Mouse (Mus musculus): ENCODE measurements around the gene Gsto1.
"Not testable (repeated sequence)": the region's sequence is repeated elsewhere in the genome, so short reads cannot be mapped to it uniquely, and the experiment has no call there.

Gene Gsto1

DNA sequence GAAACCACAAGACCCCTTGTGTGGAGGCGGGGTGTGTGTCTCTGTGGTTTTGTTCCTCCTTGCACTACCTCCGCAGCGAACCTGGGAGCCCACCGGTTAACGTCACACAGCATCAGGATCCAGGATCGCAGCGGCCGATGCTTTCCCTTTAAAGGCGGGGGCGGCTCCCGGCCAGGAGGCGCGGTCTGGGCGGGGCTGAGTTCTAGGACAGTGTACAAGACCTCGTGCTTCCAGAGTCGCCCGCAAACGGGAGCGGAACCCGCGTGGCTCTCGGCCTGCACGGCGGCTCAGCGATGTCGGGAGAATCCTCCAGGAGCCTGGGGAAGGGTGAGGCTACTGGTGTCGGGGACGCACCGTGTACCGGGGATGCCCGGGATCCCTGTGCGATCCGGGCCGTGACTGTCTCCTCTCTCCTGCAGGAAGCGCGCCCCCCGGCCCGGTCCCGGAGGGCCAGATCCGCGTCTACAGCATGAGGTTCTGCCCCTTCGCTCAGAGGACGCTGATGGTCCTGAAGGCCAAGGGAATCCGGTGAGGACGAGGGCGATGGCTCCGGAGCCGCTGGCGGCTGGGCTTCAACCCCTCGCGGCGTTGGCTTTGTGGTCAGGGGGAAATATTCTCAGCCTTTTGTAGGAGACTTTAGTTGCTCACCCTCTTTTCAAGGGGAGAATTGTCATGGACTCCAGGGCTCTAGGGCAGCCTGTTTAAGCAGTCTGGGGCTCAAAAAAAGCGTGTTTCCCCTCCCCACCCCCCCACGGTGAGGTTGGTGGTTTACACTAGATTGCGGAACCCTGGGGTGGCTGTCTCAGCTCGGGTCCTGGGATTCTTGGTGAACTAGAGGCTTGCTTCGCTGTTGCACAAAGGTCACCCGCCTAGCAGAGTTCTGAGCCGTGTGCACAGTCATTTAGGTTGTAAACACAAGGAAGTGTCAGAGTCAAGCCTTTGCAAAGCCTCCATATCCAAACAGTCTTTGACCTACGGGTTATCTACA lies at the start of gene Gsto1:
Gene Gsto1 (plus strand): TSS at position 175 of the 988 bp plus-strand sequence.
- peak; percentile 63 for DNase-seq (ENCODE audit: low spot score)

DNA sequence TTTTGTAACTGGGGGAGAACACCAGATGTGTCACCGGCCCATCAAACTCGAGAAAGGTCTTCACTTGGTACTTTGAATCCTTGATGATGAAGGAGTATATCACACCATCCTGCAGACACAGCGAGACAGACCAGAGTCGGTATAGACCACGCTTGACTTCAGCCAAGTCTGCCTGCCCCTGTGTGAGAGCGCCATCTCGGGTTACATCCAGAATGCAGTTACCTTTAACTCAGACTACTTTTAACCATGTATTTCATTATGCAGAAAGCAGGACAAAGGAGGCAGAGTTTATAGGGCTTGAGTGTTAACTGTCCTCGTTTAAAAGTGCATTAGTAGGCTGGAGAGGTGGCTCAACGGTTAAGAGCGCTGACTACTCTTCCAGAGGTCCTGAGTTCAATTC lies 42.7 kb upstream of the Gsto1 start:
- DNase-seq (ENCODE audit: low spot score): no peak

DNA sequence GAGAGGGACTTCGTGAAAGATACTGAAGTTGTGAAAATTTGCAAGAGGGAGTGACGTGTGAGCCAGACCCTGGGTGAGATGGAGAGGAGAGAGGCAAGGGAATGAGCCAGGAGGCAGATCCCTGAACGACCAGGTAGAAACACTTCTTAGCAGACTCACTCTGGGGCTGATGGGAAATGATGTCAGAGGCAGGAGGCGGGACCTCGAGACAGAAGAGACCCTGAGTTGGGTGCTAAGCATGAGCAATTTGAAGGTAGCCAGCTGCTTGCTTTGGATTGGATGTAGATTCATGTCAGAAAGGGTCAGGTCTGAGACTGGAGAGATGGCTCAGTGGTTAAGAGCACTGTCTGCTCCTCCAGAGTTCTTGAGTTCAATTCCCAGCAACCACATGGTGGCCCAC lies 40.0 kb upstream of the Gsto1 start:
- no peak for DNase-seq (ENCODE audit: low spot score)

DNA sequence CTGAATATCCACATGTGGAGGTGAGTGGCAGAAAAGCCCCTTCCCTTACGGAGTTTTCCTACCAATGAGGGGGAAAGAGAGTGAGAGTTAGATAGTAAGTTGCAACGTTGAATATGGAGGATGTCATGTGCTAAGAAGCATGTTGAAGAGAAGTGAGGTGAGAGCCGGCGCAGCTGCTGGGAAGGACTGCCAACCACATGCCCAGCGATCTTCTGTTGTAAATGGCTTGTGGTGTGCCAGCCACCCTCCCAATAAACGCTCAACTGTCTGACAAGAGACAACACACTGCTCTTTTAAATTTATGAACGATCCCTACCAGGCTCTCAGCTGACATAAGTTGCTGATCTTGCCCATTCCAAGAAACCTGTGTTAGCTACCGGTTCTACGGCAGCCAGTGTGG lies 37.1 kb upstream of the Gsto1 start:
- no peak for DNase-seq (ENCODE audit: low spot score)

DNA sequence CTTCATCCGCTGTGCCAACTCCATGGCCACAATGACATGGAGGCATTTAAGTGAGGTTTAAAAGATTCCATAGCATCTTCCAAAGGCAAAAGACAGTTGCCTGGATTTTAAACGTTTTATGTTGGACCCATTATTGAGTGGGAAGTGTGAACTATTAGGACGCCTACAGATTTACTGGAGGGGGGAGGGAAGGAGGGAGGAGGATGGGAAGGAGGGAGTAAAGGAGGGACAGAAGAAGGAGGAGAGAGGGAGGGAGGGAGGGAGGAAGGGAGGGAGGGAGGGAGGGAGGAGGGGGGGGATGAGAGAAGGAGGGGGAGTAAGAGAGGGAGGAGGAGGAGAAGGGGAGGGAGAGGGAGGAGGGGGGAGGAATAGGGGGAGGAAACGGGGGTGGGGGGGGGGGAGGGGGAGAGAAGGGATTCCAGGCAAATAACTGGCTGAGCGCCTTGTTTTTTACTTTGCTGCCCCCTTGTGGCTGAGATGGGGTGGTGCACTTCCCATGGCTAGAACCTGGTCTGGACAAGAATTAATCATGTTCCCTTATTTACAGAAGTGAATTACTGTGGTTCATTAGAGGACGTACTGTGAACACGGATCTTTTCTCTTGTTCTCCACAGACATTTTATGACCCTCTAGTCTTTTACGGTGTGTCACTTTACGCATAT lies 33.8 kb upstream of the Gsto1 start:
- DNase-seq (ENCODE audit: low spot score): peak; percentile 39

DNA sequence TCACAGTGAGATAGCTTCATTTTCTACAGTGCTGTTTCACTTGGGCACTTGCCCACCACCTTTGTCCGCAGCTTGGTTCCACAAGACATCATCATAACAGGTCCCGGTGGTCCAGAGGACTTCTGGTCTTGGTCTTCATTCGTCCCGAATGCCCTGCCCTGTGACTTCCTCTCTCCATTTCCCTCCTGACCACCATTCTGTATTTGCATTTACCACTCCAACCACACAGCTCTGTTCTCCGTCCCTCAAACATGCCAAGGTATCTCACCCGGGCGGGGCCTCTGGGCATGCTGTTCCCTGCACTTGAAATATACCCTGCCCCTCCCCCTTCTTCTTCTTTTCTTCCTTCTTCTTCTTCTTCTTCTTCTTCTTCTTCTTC lies 33.3 kb upstream of the Gsto1 start:
- no peak for DNase-seq (ENCODE audit: low spot score)

DNA sequence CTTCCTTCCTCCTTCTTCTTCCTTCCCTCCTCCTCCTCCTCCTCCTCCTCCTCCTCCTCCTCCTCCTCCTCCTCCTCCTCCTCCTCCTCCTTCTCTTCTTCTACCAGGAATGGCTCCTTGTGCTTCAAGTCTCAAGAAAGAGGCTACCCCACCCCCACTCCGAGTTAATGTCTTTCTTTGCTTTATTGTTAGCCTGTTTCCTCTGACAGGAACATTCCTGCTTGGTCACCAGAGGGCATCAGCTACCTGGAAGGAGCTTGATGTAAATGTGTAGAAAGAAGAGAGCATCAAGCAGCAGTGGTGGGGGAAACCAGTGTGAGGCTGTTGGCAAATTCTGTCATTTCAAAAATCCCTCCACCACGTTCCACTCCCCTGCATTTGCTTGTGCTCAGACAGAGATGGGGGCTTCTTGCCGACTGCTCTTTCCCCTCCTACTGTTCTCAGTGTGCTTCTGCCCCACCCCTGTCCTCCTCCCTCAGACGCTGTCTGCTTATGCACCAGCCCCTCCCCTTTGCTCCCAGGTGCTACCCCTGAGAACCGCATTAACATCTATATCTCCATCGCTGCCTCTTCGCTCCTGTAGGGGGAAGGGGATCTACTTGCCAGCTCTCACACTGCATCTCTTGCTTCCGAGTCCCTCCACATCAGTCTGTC lies 32.5 kb upstream of the Gsto1 start:
- no peak for DNase-seq (ENCODE audit: low spot score)

DNA sequence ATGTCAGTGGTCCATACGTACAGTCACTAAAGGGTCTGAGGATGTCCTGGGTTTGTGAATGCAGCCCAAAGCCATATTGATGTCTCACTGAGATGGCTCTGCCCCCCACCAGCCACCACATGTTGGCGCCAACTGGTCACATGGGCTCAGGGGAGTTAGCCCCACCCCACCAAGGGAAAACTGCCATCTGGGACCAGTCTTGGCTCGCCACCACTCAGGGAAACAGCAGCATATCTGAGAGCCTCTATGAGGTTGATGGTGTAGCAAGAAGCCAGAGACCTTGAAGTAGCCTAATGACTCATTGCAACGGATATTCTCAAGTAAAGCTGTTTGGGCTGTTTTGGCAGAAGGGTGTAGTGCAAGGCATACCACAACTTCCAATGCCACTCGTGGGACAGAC lies 30.7 kb upstream of the Gsto1 start:
- DNase-seq (ENCODE audit: low spot score): no peak

DNA sequence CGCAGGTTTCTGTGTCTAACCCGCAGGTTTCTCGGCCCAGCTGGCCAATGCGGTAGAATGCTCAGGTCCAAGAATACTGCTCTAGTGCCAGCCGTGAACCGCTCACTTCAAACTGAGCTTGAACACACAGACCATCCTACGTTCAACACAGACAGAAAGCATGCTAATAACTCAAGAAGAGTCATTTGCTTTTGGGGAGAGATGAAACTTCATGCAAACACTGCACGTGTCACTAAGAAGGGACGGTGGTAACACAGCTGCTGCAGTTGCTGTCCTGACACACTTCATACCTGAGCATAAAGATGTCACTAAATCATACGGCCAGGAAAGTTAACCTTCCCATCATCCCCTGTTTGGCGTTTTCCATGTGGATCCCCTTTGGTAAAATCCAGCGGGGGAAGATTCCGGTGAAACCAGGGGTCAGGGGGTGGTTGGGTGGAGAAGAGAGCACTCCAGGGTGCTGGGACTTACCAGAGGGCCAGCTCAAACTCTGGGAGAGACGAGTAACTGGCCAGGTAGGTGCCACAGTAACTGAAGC lies 24.8 kb upstream of the Gsto1 start:
- DNase-seq (ENCODE audit: low spot score): no peak

DNA sequence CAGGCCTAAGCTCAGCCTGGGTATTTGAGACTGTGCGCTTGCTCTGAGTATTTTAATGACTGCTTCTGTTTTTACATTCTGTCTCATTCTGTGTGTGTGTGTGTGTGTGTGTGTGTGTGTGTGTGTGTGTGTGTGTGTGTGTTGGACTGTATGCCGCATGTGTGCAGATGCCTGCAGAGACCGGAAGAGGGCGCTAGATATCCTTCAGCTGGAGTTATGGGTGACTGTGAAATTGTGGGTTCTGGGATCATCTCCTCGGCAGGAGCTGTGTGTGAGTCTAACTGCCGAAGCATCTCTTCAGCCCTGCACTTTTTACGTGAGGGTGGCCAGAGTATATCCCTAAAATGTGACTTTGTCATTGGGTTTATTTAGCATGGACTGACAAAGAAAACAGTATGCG lies 23.7 kb upstream of the Gsto1 start:
- DNase-seq (ENCODE audit: low spot score): no peak

DNA sequence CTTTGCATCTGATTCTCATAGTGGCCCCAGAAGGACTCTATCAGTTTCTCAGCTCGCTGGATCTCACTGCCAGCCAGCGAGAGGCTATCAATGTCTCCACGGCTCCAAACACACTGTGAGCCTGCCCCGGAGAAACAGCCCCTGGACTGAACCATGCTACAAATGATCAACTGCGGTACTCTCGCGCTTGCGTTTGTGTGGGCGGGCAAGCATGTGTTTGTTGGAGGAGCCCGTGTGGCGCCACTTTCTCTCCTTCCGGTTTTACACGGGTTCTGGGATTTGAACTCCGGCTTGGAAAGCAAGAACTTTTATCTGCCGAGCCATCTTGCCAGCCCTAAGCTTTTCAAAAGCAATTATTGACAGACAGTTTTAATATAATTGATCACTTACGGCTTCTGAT lies 22.5 kb upstream of the Gsto1 start:
- DNase-seq (ENCODE audit: low spot score): no peak

DNA sequence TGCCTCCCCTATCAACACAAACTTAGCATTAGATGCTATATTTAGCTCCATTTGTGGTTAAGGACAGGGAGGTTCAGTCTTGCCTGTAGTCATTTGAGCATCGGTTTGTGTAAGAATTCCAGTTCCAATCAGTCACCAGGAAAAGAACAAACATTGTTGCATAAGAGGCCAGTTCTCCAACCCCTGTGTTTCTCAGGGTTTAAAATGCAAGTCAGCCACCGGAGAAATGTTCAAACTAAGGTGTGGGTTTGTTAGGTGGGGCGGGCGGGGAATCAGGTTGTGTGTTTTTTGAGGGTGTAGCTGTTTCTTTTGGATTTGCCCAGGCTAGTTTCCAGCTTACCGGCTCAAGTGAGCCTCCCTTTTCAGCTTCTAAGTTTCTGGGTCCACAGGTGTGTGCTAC lies 20.2 kb upstream of the Gsto1 start:
- no peak for DNase-seq (ENCODE audit: low spot score)

DNA sequence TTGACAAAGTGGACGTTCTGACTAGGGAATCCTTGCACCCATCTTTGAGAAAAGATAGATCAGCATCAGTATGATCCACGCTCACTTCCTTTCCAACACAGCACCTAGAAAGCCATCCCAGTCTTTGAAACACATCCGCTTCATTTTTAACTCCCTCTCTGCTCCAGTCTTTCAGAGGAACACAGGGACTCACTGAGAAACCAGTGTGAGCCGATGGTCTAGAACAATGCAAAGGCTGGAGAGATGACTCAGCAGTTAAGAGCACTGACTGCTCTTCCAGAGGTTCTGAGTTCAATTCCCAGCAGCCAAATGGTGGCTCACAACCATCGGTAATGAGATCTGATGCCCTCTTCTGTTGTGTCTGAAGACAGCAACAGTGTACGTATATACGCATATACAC lies 19.0 kb upstream of the Gsto1 start:
- no peak for DNase-seq (ENCODE audit: low spot score)

DNA sequence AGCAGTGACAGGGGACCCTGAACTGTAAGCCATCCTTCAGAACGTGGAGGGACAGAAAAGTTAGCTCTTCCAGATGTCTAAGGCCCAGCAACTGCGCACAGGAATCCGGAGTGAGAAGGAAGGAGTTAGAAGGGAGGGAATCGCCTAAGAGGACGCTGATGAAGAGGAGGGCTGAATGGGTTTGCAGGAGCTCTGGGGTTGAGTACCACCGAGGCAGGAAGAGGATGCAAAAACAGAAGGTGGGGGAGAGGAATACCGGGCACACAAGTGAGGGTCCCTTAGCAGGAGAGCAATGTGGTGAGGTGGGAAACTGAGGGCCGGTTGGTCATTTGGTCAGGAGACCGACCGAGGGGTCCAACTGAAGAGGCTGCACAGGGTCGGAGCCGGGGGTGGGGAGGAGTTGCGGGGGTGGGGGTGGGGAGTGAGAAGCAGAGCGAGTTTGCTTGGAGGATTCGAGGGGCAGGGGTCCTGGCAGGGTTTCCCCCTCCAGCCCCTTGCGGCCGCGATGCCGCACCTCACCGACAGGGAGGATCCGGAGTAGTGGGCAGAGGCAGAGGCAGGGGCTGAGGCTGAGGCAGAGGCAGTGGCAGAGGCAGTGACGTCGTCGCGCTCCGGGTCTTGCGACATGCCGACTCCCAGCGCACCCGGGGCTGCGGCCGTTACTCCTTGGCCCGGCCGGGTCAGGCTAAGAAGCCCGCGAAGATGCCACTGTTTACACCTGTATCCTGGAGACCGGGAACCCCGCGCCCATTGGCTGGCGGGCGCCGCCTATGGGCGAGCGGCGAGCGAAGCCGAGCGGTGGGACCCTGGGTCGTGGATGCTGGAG lies 17.9 kb upstream of the Gsto1 start:
- peak; percentile 7 for DNase-seq (ENCODE audit: low spot score)

DNA sequence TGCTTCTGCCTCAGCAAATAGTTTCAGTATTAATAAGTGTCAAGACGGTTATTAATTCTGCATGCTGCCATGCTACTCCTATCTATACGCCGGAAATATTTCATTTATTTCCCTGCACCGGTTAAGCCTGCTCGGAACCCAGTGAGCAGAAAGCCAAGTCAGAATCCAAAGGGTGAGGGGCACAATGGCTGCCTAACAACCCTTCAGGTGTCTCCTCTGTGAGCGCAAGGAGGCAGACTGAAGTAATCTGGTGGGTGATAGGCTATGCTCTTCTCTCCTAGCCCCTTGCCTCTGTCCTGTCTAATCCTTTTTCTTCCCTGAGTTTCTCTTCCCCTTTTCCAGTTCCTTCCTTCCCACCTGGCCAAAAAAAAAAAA lies 17.3 kb upstream of the Gsto1 start:
- DNase-seq (ENCODE audit: low spot score): no peak

DNA sequence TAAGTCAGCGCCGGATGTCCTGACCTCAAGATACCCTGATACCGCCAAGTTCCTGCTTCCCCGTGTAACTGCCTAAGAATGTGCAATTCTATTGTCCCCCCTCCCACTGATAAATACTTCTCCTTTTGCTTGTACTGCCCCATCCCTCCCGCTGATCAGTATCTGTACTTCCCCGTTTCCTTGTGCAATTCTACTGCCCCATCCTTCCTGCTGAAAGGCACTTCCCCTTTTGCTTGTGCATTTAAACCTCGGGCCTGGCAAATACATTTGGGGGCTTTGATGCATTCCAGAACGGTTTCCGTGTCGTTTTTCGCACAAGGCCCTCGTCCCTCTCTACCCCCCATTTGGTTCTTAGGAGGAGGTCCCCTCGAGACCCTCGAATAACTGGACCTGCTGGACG lies 13.5 kb upstream of the Gsto1 start:
- DNase-seq (ENCODE audit: low spot score): not testable (repeated sequence)

DNA sequence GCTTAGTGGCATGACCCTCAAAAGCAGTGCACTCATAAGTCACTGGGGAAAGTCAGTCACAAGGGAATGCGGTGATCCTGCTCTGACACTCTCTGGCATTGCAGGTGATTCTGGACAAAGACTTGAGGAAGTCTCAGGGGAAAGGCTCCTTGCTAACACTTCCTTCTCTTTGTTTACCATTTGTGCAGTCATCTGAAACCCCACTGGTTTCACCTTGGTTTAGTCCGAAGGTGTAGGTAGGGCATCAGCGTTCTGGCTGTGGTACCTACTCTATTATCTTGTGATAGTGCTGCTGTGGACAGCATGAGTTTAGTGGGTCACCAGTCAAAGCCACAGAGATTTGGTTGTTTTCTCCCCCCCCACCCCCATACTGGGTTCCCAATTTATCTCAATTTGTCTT lies 5.0 kb upstream of the Gsto1 start:
- no peak for DNase-seq (ENCODE audit: low spot score)

DNA sequence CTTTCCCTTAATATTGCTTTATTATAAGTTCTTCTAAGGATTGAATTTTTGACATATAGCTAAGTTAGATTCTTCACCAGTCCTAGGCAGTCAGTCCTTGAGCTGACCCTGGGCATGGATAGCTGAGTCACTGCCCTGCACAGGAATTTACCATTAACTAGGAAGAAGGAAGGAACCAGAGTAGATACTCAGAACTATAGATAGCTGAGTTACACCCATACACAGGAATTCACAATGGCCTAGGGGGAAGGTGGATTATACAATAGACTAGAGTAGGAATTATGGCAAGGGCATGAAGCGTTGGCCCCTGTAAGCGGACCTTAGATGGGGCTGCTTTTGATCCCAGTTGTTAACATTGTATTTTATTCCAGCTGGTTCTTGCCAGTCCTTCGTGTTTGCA lies 2.6 kb upstream of the Gsto1 start:
- DNase-seq (ENCODE audit: low spot score): not testable (repeated sequence)

DNA sequence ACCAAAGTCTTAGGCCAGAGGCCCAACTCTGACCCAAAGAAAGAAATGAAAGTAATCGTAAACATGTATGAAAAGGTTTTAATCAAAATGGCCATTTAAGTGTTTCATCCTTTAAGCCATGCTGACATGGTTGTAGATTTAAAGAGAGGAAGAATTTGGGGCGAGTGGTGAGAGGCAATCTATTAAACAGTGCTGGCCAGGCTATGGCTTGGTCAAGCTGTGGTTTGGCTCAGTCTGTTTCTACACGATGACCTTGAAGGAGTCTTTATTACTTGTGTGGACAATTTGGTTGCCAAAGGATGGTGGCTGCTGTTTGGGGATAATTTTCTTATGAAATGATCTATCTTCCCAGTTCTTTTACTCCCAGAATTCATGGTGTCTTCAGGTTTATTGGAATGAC lies 1.7 kb upstream of the Gsto1 start:
- no peak for DNase-seq (ENCODE audit: low spot score)

DNA sequence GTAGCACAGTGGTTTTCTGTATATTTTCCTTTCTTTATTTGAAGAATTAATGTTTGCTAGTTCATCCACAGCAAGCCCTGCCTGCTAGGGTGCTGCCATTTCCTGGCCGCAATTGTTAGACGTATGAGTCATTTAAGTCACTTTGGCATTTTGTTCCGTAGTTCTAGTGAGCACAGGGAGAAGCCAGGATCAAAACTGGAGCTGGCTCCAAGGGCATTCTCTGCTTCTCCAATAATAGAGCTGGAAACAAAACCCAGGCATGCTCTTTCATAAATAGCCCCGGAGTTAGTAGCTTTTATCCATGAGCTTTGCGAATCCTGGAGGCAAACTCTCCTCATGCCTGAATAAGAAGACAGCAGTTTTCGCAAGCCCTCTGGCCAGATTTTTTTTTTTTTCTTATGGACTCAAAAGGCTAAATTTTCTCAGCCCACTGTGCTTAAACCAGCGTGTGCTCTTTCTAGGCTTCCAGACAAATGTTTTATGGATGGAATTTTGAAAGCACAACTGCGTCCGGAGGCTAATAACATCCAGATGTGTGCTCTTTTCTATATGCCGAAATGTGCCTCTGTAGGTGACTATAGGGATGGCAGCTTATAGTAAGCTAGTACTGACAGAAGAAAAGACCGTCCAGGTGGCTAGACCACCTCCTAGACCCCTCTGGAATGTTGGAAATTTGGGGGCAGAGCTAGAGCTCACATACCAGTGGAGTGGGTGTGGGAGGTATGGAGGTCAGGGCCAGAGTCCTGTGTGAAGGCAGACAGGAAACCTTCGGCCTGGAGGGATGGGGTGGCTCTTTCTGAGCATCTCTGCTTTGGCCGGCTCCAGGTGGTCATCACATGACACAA lies 597 bp upstream of the Gsto1 start:
- DNase-seq (ENCODE audit: low spot score): no peak
